Mouse (Mus musculus) hematopoietic stem cell, adult 5-6 weeks (primary cell): ENCODE results near the gene Ceacam3. TPM values are rescaled to one million over a fixed set of nuclear protein-coding genes. Genes with fewer than 3 reads are reported as not detected.
"Not testable (repeated sequence)": the region's sequence is repeated elsewhere in the genome, so short reads cannot be mapped to it uniquely, and the experiment has no call there.

Experiments used
- ATAC-seq, 2 experiments: fragments of 125-278 bp in 1 of 2; replicated peaks in 1 of 2; 2 replicates each; pipeline ENCODE4 v1.8.0; 2016 to 2017; ENCODE audit warnings: inconsistent platforms in 2 of 2, mild to moderate bottlenecking in 2 of 2, moderate number of reproducible peaks in 2 of 2, low read depth in 1 of 2, moderate TSS enrichment in 1 of 2; ENCODE audit not compliant: low FRiP score in 2 of 2, poor library complexity in 2 of 2, severe bottlenecking in 2 of 2, insufficient read depth in 1 of 2, low TSS enrichment in 1 of 2
- total RNA-seq: library from RNA; stranded (forward); fragments of 172-1452, 232-1000 nt; gene quantifications from 2 replicates; pipeline ENCODE4 v1.2.3, GENCODE M21; 2017

The Ceacam3 gene
- not detected in 2 replicates for total RNA-seq

DNA sequence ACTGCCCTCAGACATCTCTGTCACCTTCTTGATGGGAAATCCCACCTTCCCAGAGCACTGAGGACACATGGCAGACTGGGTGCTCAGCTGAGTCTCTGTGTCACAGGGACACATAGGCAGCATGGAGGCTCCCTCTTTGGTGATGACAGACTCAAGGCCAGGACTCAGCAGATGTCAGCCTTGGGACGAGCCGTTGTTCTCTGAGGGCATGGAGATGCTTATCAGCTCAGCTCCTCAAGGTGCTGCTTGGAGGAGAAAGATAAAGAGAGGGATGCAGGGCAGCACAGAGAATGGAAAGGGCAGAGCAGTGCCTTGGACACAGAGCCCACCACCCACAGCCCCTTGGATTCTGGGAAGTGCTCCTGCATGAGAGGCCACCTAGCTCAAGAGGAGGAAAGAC is at the start of gene Ceacam3:
Gene Ceacam3 (plus strand): TSS at position 352 of the 400 bp plus-strand sequence.
- ATAC-seq, result no peak

- not testable (repeated sequence) for ATAC-seq
Measured at GRCm38 (mm10) chr7:17101631-17102030, 48.5 kb upstream of the Ceacam3 start.

DNA sequence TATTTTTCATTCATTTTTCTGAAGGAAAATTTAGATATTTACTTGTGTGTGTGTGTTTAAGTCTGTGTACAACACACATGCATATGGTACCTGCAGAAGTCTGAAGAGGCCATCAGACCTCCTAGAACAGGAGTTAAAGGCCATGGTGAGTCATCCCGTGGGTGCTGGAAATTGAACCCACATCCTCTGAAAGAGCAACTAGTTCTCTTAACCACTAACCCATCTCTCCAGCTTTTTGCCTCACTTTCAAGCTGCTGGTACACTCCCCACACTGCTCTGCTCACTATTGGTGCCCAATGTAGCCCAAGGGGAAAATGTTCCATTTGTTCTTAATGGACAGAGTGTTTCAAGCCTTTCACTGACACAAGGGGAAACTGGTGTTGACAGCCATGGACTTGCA is 14.8 kb upstream of the Ceacam3 start:
- no peak for ATAC-seq

DNA sequence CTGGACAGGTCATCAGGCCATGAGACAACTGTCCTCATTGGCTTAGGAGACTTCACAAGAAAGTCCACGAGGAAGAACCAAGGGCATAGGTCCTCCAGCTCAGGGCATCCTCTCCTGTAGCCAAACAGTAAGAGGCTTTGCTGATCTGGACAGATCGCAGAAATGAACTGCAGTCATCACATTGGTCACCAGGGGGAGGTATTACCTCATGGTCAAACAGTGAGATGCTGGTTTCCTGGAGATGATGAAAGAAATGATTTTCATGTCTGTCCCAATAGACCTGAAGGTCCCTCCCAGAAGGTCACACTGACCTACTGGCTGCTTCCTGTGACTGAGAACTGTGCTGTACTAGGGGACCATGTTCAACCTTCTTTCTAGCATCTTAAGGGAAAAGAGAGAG is 5.6 kb downstream of the Ceacam3 start:
- ATAC-seq, result peak; percentile 46 to 60; a peak in 2 of 4 replicates

- no peak for ATAC-seq
Measured at GRCm38 (mm10) chr7:17156885-17157677, 7.0 kb downstream of the Ceacam3 start.

DNA sequence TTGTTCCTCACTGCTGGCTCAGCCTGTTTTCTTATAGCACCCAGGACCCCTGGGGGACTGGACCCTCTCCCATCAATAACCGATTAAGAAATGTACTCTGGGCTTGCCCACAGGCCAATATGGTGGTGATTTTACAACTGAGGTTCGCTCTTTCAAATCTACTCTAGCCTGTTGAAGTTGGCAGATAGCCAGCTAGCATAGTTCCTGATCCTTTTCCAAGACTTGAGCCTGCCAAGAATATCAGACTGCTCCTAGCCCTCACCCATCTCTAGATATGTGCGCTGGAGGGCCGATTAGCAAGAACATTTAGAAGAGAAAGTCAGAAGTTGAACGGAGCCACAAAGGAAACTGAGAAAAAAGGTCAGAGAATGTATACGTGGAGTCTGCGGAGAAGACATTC is 8.9 kb downstream of the Ceacam3 start:
- no peak for ATAC-seq

DNA sequence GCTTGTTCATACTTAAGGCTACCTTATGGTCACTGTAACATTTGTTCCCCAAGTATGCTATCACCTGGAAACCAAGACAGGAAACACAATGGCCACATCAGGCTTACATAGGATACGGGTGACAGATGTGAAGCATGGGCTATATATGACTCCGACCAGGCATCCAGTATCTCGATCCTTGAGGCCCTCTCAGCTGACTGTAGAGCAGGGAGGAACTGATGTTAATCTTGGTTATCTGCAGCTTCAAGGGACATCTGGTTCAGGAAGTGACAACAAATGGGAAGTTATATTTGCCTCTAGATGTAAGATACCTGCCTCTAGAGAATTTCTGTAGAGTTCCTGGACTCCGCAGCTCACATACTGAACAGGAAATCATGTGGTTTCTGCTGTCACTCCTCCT is 21.7 kb downstream of the Ceacam3 start:
- ATAC-seq, result no peak

DNA sequence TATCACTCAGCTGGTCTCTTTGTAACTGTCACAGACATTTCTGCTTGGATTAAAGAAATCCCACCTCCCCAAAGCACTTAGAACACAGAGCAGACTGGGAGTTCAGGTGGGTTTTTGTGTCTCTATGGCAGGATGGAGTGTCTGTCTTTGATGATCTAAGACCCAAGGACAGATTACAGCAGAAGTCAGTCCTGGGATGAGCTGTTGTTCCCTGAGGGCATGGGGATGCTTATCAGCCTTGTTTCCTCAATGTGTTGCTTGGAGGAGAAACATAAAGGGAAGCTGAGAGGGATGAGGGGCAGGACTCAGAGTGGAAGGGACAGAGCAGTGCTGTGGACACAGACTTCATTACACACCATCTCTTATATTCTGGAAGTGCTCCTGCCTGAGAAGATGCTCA is 53.1 kb downstream of the Ceacam3 start, which contains the start of gene Psg29:
Gene Psg29 (plus strand): TSS at position 301 of the 400 bp plus-strand sequence.
- ATAC-seq, result no peak

- no peak for ATAC-seq
Measured at GRCm38 (mm10) chr7:17205530-17206184, 55.6 kb downstream of the Ceacam3 start.

Other genes with a start within 250 kb of the Ceacam3 start
- gene Ptgir, start 243.8 kb upstream of the Ceacam3 start, total RNA-seq, result 1.3 and 3.7 TPM in 2 replicates
- gene Calm3, start 226.2 kb upstream of the Ceacam3 start, total RNA-seq, result 391 and 520 TPM in 2 replicates
- 0.25 TPM in 1 of 2 replicates, not detected in the other for gene Pnmal2, start 205.6 kb upstream of the Ceacam3 start, total RNA-seq
- gene Pnmal1, start 190.6 kb upstream of the Ceacam3 start, total RNA-seq, result not detected in 2 replicates
- gene Gm42372, start 167.2 kb upstream of the Ceacam3 start, total RNA-seq, result 0.99 and 1.6 TPM in 2 replicates
- 12.1 and 13.4 TPM in 2 replicates for gene Ccdc8, start 157.6 kb upstream of the Ceacam3 start, total RNA-seq
- 80.2 and 111 TPM in 2 replicates for gene Ppp5c, start 122.4 kb upstream of the Ceacam3 start, total RNA-seq
- 1.0 and 6.9 TPM in 2 replicates for gene Hif3a, start 87.9 kb upstream of the Ceacam3 start, total RNA-seq
- gene Psg16, start 76.2 kb upstream of the Ceacam3 start, total RNA-seq, result 0.20 and 0.88 TPM in 2 replicates
- gene Psg29, start 53.2 kb downstream of the Ceacam3 start, total RNA-seq, result not detected in 2 replicates